Mouse (Mus musculus): ENCODE measurements at regions not wholly inside any gene's neighbourhood (a gene's known extent, or its start where the extent isn't known, plus 50 kb on each side); places are given as distances from the start of the nearest gene placed in this dataset.
A peak's percentile ranks its signal among the peaks of the same experiment; 100 is the strongest.

DNA sequence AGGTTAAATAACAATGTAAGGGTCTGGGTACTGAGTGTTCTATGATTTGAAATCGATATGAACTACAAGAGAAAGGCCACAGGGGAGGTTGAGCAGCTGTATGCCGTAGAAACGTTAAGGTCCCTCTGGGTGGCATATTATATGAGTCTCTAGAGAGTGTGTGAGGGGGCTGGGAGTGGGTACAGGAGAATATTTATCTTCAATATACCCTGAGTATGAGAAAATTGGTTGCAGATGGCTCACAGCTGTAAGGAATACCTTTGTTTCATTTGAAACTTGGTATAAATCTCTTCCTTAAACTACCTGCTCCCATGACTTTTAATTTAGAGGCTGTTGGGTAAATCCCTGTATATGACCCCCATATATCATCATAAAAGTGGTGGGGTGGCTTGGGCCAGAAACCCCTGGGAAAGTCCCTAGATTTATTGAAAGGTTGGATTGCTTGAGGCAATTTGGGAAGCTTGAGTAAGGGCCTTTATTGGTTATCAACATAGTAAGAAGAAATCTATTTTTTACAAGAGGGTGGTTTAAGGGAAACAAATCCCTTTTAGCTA is 128.7 kb upstream of the Prkg2 start:
- DNase-seq: no peak

DNA sequence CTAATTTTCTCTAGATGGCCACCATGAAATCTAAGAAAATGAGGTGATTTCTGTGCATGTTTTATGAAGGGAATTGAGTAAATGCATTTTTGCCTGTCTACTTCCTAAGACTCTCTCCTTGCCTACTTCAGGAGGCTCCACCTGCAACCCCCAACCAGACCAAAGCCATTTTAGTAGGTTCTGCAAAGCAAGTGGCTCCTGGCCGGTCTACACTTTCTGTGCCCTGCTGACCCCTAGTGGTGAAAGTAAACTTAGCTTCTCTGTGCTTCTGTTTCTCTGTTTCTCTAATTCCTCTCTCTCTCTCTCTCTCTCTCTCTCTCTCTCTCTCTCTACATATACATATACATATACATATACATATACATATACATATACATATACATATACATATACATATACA is 120.8 kb upstream of the Prkg2 start:
- peak; percentile 21 for DNase-seq

GRCm38 (mm10) chr5:99153269-99153850 is 116.2 kb upstream of the Prkg2 start:
- no peak for DNase-seq

DNA sequence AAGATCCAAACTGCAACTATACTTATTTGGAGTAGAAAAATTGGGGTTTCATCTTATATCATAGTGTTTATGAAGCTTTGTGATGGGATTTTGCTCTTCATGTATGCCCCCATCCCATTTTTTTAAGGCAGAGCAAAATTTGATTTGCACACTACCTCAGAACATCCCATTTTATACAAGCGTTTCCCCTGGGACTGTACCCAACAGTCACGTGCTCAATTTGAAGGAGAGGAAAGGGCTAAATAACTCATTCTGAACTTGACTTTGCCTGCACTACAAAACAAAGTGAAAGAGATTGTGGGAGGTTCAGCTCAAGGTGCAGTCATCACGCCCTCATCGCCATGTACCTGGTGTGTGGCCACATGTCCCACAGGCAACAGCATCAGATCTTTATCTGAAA is 115.1 kb upstream of the Prkg2 start:
- no peak for DNase-seq

GRCm38 (mm10) chr5:99149904-99150303 is 112.8 kb upstream of the Prkg2 start:
- DNase-seq: no peak

DNA sequence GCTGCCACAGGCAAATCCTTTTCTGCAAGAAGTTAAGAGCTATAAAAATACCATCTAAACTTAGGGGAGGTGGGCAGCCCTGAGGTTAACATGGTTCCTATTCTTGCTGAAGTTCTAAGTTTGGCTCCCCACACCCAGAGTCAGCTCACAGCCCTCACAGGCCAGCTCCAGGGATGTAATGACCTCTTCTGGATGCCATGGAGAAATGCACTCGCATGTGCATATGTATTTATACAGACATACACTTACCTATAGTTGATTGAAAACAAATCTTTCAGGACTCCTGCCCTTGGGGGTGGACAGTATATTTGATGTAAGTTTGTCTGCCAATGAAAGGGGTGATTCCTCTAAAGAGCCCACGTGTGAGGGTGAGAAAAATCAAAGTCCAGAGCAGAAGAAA is 95.5 kb upstream of the Prkg2 start:
- no peak for DNase-seq

- no peak for DNase-seq
Measured at GRCm38 (mm10) chr5:99128628-99129027, 91.5 kb upstream of the Prkg2 start.

DNA sequence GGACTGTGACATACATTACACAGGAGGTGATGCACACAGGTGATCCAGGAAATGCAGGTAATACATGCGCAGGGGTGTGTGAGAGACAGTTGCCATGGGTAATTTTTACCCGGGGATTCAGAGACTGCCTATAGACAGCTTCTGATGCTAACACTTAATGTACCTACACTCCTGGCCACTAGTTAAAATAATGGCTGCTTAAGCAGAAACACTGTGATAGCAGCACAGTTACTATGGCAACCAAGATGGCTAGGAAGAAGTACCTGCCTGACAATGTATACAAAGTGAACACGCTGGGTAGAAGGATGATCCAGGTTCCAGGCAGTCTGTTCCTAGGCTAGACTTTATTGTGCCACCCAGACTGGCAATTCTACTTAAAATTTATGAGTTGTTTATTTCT is 88.3 kb upstream of the Prkg2 start:
- DNase-seq: no peak

- DNase-seq: no peak
Measured at GRCm38 (mm10) chr5:99111755-99112154, 74.6 kb upstream of the Prkg2 start.

- no peak for DNase-seq
Measured at GRCm38 (mm10) chr5:99111235-99111634, 74.1 kb upstream of the Prkg2 start.

DNA sequence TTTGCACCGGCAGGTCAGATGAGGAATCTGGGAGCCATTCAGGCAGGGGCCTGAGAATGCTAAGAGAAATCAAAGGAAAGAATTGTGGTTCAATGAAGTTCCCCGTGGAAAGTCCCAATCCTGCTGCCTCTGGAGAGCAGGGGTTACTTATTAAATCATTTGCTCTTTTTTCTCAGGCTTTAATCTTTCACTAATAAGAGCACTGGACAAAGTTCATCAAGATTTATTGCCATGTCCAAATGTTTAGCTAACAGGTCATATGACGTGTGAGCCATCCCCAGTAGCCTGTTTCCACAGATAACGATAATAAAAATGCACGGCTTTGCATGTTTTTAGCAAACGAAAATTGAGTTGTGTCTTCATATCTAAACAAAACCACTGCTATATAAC is 62.6 kb upstream of the Prkg2 start:
- DNase-seq: no peak

DNA sequence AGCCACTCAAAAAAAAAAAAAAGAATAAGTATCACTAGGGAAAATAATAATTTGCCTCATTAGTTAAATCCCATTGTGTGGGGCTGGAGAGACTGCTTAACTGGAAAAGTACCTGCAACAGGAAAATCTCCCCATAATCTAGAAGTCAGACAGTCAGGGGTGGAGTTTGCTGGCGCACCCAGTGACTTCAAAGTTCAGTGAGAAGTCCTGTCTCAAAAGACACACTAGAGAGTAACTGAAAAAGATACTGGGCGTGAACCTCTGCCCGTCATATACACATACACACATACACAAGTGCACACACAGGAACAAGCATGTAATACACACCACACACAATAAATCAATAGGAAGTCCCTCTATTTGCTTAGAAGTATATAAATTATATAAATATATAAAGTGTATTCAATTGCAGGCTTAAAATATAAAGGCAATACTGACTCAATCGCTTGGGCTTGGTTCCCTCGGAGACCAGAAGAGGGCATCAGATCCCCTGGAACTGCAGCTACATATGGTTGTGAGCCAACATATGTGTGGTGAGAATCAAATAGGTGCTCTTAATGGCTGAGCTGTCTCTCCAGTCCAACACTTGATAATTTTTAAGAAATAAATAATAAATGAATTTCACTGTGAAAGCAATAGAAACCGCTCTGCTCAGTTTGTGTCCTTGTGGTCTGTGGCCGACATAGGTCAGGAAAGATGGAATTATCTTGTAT is 62.0 kb upstream of the Prkg2 start:
- DNase-seq: no peak
